Mouse (Mus musculus) naive thymus-derived CD4-positive, alpha-beta T cell, adult 2 months (primary cell): ENCODE data around the gene Ndufa4l2.

Experiments used
- DNase-seq: peaks from one replicate; pipeline ENCODE4 v3.0.0-alpha.2; 2011; ENCODE audit warnings: low read depth

The Ndufa4l2 gene

DNA sequence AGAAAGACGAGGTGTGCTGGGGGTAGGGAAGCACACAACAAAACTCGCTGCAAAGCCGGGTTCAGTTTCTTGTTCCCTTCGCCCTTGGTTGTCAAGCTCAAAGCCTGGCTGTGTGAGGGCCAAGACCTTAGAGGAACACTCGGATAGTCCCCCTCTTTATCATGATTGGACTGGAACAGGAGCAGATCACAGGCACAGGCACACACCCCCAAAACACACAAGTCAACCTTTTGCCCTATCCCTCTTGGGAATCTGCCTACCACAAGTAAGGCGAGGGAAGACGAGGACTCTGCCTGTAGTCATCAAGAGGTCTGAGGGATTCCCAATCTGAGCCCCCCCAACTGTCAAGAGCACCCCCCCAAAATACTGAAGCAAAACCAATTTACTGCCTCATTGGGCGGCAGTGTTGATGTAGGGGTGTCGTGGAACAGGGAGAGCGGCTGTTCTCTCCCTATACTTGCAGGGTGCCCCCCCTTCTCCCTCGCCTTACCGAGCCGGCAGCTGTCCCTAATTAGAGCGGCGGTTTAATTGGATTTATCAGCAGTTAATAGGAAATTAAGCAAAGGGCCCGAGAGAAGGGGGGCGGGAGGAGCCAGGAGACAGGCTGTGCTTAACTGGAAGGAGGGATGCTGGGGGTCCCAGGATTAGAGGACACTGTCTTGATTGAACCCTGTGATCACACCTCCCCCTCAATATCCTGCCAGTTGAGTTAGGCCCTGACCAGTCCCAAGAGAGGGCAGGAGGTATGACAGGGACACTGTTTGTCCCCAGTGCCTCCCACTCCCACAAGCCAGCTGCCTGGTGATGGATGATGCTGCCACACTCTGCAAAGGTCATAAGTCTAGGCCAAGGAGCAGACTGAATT lies 4.7 kb upstream of the Ndufa4l2 start:
- DNase-seq: peak; percentile 33

DNA sequence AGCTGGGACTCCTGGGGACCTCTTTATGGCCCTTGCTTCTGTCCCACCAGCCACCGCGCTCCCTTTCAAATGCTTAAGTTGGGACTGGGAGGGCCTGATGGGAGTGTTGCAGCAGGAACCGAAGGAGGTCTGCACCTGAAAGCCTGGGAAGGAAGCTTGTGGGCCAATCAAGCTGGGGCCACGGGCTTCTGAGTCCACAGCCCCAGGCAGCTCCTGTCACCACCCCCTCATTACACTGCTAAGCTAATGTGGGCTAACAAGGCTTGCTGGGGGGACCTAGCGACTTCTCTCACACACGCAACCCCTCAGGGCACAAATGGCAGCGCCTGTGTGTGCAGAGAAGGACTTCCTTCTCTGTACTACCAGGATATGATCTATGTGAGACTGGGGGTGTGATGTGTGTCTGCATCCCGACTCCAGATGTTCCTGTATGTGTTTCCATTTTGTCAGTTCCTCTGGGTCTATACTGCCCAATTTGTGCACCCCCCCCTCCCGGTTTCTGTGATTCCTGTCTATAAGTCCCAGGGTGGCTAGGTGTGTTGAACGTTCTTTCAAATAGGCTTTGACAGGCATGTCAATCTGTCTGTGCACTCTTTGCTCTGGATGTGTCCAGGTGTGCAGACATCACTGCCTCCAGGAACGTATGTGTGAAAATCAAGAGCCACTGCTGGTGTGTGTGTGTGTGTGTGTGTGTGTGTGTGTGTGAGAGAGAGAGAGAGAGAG lies 3.7 kb upstream of the Ndufa4l2 start:
- no peak for DNase-seq

DNA sequence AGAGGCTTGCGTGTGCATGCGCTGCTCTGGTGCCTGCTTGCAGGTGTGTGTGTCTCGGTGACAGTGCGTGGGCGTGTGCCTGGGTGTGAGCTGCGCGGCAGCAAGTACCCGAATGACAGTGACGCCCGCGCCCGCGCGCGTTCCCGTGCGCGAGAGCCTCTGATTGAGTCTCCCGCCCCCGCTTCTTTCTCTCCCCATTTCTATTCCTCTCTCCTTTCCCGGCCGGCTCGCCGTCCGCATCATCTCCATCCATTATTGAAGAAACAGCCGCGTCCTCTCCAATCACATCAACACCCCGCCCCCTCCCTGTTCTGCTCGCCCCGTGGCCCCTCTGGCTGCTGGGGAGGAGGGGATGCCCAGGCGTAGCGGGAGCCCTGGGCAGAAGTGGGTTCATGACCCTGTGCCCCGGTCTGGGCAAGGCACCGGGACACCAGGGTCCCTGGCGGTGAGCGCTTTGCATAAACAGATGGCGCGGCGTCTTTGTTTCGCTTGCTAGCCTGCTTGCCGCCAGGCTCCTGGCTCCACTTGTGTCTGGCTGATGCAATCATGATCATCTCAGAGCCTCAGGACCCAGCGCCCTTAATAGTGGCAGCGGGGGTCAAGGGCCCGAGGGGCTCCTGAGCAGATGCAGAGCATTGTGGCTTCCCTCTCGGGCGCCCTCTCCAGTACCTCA lies 3.0 kb upstream of the Ndufa4l2 start:
- peak; percentile 84 for DNase-seq

DNA sequence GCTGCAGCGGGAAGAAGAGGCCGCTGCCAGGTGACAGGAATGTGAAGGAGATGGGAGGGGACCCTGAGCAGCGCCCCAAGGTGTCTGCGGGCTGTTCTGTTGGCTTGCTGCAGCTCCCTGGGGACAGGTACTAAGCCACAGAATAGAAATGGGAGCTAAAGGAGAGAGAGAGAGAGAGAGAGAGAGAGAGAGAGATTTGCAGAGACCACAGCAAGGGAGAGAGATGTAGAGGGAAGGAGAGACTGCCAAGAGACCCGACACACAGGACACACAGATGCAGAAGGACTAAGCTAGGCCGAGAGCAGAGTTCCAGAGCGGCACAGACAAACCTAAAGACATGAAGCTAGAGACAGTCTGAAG lies 2.5 kb upstream of the Ndufa4l2 start:
- no peak for DNase-seq

GRCm38 (mm10) chr10:127512813-127513212 lies 2.0 kb upstream of the Ndufa4l2 start:
- peak; percentile 98 for DNase-seq

- DNase-seq: peak; percentile 43
Observed at GRCm38 (mm10) chr10:127513501-127514091, 1.2 kb upstream of the Ndufa4l2 start.

- no peak for DNase-seq
Observed at GRCm38 (mm10) chr10:127514111-127514698, 562 bp upstream of the Ndufa4l2 start.

DNA sequence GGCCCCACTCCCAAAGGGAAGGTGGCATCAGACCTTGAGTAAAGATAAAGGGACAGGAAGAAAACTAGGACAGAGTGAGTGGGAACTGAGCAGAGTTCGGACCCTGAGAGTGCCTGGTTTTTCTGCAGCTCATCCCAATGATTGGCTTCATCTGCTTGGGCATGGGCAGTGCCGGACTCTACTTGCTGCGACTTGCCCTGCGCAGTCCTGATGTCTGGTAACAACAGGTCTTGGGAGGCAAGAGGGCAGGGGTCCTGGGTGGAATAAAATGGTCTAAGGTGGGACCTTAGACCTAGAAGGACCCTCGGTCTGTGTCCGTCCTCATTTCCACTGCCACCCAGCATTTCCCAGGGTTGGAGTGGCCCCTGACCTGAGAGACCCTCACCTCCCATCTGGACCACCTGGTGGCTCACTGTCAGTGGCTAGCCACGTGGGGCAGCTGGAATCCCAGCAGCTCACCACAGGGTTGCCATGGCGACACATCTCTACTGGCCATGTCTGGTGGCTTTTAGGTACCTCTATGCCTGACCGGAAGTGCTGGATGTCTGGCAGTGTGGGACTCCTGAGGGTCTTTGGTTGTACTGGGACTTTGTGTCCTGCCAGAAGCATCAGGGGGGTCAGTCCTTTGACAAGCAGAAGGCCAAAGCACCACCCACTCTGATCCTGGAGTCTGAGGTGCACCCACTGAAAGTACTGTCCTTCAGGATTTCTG lies 660 bp downstream of the Ndufa4l2 start:
- no peak for DNase-seq

- DNase-seq: no peak
Observed at GRCm38 (mm10) chr10:127515983-127516459, 1.3 kb downstream of the Ndufa4l2 start.

DNA sequence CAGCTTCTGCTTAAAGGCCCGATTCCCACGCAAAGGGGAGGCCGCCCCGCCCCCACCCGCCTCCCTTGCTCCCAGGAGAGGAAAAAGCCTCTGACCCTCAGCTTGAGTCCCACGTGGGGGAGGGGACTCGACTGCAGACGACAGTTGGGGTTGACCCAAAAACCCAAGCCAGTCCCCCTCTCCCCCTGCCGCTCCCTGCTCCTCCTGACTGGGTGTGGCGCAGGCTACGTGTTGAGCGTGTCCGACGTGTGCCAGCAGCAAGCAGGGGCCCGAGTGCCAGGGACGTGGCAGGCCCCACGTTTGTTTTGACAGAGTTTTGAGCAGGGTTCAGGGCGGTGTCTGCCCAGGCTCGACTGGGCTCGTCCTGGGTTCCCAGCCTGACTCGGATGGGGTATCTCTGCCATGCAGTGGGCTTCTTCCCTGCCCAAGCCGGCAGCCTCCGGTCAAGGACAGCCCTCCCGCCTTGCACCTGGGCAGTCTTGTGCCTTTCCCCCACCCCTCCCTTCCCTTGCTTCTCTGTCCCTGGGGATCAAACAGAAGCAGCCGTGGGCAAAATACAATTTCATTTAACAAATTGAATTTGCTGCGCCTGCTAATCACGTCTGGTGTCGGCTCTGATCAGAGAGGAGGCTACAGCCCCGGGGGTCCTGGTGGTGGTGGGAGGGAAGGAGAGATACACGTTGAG lies 2.0 kb downstream of the Ndufa4l2 start:
- DNase-seq: no peak

GRCm38 (mm10) chr10:127517941-127518340 lies 3.2 kb downstream of the Ndufa4l2 start:
- DNase-seq: no peak

- no peak for DNase-seq
Observed at GRCm38 (mm10) chr10:127519041-127519701, 4.4 kb downstream of the Ndufa4l2 start.

GRCm38 (mm10) chr10:127519903-127520713 lies 5.3 kb downstream of the Ndufa4l2 start:
- no peak for DNase-seq

- DNase-seq: no peak
Observed at GRCm38 (mm10) chr10:127520714-127521357, 6.1 kb downstream of the Ndufa4l2 start.

DNA sequence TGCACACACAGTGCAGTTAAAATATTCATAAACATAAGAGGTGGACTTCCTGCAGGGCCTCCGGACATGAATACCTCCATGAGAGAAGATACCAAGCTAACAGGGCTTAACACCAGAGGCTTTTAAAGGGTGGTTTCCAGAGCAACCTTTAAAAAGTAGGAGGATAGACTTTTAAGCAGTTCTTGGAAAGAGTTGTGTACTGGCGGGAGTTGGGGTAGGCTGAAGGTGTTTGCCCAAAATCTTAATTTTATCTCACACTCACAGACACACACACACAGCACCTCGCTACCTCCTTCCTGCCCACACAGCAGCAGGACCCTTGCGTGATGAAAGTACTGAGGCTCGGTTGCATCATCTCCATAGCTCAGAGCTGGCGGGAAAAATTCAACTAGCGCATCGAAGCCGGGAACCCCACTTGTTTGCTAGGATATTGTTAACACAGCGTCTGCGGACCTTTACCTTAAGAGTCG lies 6.9 kb downstream of the Ndufa4l2 start:
- DNase-seq: no peak

DNA sequence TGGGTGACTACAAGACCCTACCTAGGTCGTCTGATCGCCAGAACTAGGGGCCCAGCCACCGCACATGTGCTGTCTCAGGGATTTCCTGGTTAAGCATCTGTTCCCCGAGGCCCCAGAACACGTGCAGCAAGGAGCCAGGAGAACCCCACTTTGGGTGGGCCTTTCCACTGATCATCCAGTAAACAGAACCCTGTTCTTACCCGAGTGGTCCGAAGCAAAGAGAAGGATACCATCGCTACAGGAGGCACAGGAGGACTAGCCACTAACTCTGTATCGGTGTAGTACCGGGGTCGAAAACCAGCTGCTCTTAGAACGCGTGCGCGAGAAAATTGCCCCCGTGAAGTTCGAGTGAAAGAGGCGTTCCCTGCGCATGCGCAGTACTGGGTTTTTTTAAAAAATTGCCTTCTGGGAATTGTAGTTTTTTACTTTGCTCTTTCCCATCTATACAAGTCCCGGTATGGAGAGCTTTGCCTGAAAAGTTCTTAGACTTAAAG lies 7.4 kb downstream of the Ndufa4l2 start, which contains the start of gene Shmt2:
Gene Shmt2 (minus strand): TSS at position 357 of the 494 bp plus-strand sequence.
- peak; percentile 90 for DNase-seq

DNA sequence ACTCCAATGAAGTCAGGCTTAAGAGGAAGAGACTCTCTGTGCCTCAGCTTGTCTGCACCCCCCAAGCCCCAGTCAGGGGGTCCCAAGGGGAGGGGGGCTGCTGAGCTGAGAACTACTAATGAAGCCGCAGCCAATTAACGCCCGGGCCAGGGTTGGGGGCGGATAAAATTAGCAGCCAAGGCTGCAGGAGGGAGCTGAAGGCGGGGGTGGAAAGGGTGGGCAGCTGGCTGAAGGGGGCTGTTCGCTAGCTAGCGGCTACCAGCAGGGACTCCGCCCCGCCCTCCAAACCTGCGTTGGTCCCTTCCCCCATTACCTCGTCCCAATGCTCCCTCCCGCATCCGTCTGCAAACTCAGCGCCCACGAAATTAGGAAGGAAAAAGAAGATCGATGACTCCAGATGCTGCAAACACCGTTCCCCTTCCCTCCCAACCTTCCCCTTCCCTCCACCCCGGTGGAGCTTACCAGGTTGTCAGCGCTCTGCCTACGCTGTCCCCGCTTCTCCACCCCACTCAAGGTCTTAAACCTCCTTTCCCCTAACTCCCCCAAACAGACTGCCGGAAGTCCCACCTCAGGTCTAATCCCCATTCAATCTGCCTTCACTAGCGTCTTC lies 10.0 kb downstream of the Ndufa4l2 start:
- no peak for DNase-seq

DNA sequence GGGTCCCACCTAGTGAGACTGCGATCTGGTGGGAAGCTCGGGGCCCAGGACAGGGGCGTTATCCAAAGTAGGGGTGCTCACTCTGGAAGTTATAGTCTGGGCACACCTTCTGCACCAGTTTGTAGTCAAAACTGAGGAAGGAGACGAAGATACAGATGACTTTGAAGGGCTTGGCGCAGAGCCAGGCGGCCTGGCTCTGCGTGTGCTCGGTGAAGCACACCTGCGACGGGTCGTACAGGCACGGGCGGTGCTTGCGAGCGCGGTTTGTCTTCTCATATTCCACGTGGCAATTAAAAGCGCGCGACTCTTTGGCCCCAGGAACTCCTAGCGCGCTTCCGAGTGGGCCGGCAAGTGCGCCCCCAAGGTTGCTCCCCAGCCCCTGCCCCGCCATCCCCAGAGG lies 11.3 kb downstream of the Ndufa4l2 start:
- DNase-seq: peak; percentile 75
